In the genomic region with DNA sequence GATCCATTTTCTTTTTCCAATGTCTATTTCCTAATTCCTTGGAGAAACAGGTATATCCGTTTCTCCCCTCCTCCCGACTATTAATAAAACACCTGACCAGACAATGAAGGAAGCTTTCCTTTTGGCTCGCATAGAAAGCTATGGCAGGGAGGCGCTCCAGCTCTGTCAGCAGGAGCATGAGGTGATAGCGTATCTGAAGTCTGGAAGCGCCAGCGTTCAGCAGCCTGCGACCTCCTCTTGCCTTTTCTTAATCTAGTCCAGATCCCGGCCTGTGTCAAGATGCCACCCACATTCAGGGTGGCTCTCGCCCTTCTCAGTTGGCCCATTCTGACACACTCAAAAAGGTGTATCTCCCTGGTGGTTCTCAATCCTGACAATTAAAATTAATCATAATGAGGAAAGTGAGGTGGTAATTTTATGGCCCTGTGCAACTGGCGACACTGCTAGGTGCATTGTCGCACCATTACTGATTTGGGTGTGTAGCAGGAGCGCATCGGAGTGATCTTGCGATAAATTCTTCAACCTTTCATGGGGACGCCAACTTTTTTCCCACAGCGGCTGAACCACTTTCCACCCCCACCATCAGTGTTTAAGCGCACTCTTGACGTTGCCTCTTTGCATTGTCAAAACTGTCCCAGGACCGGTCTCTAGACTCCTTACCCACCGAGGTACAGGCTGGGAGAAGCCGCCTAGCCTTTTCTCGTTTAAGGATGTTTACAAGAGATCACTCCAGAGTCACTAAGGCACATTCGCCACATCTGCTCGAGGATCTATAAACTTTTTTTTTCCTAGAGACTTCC, we compare ENCODE assay signal across 10 mouse cellular contexts. TPM values are rescaled to one million over a fixed set of nuclear protein-coding genes. Genes with fewer than 3 reads are reported as not detected.
A peak's percentile ranks its signal among the peaks of the same experiment; 100 is the strongest.
DNase-seq lines count a peak whose midpoint lies in the region; ATAC-seq and TF ChIP-seq lines count a peak whose summit lies in the region.
"Had no signal": no experiment of that assay in that cellular context is flagged by ENCODE, and none has a peak within 500 bp of the region (broad histone marks: within the 10 kb centered on the region; RNA-seq: fewer than 3 reads in every experiment).

No protein-coding gene starts in this region.

- H3K27ac ChIP-seq in kidney, adult 2 months (ENCODE audit: insufficient read depth, low read depth, low read length) = peak overlapping the region; percentile 42
- H3K27ac ChIP-seq in embryonic facial prominence, embryonic 12.5 days = peak overlapping the region; percentile 86
- peak overlapping the region; percentile 91 for H3K27ac ChIP-seq in liver, embryonic 15.5 days (replicated peaks)

- H3K4me1 ChIP-seq in kidney, adult 2 months (ENCODE audit: control insufficient read depth, insufficient read depth, low read length) = peaks cover 8% of the 10 kb centered on the region; the same call in 1 of the 2 replicates
- peaks cover 31% of the 10 kb centered on the region for H3K4me1 ChIP-seq in embryonic facial prominence, embryonic 12.5 days
- H3K4me1 ChIP-seq in liver, embryonic 15.5 days (replicated peaks) = peaks cover 48% of the 10 kb centered on the region

- DNase-seq in kidney, adult 2 months = no peak
- no peak for DNase-seq in kidney, adult 18-20 months
- peak; percentile 78 for DNase-seq in MEL-GATA-1-ER (ENCODE audit: extremely low read depth, low read depth)
- DNase-seq in retina, adult 2 months (ENCODE audit: low read depth, low spot score) = peak; percentile 38
- DNase-seq in spleen, adult 18-20 months = no peak

- H3K27me3 ChIP-seq in kidney, adult 2 months (replicated peaks; ENCODE audit: control insufficient read depth, insufficient read depth, low read length) = no peaks in the 10 kb centered on the region
- no peaks in the 10 kb centered on the region for H3K27me3 ChIP-seq in embryonic facial prominence, embryonic 12.5 days
- H3K27me3 ChIP-seq in liver, embryonic 15.5 days = no peaks in the 10 kb centered on the region
- H3K27me3 ChIP-seq: Patski had no signal

- H3K4me3 ChIP-seq in kidney, adult 2 months (ENCODE audit: insufficient read depth, low read depth, low read length) = peak overlapping the region; percentile 38
- peak overlapping the region; percentile 33 for H3K4me3 ChIP-seq in embryonic facial prominence, embryonic 12.5 days
- peak overlapping the region; percentile 60 for H3K4me3 ChIP-seq in liver, embryonic 15.5 days (replicated peaks)

- peak; percentile 18; the same call in 1 of the 2 replicates for ATAC-seq in embryonic facial prominence, embryonic 12.5 days (ENCODE audit: insufficient number of reproducible peaks, insufficient read depth, low FRiP score, low TSS enrichment)
- peak; percentile 1 to 7; a peak in 1 of 4 replicates for ATAC-seq in hematopoietic stem cell, adult 5-6 weeks (replicated peaks in 1 of 2; ENCODE audit: insufficient read depth in 1 of 2, low FRiP score in 2 of 2, low TSS enrichment in 1 of 2, low read depth in 1 of 2, poor library complexity in 2 of 2, severe bottlenecking in 2 of 2)
- peak; percentile 19 for ATAC-seq in liver, embryonic 15.5 days (ENCODE audit: insufficient read depth)

- H3K9me3 ChIP-seq in embryonic facial prominence, embryonic 12.5 days = no peaks in the 10 kb centered on the region
- no peaks in the 10 kb centered on the region for H3K9me3 ChIP-seq in liver, embryonic 15.5 days (replicated peaks)

- WGBS in kidney, adult 2 months = 14% methylated on average over 25 of the region's 25 CpGs
- WGBS in embryonic facial prominence, embryonic 12.5 days = 2% methylated on average over 25 of the region's 25 CpGs
- 2% methylated on average over 25 of the region's 25 CpGs for WGBS in liver, embryonic 15.5 days (ENCODE audit: insufficient replicate concordance)

- H3K36me3 ChIP-seq in kidney, adult 2 months (ENCODE audit: control insufficient read depth, insufficient read depth, low read length) = no peaks in the 10 kb centered on the region
- H3K36me3 ChIP-seq in embryonic facial prominence, embryonic 12.5 days = no peaks in the 10 kb centered on the region
- no peaks in the 10 kb centered on the region for H3K36me3 ChIP-seq in liver, embryonic 15.5 days (replicated peaks)

- peak overlapping the region; percentile 67 for H3K4me2 ChIP-seq in embryonic facial prominence, embryonic 12.5 days (replicated peaks)
- H3K4me2 ChIP-seq in liver, embryonic 15.5 days = peak overlapping the region; percentile 94

- H3K9ac ChIP-seq in embryonic facial prominence, embryonic 12.5 days = peak overlapping the region; percentile 44
- peak overlapping the region; percentile 64 for H3K9ac ChIP-seq in liver, embryonic 15.5 days

- no peak for TF ChIP-seq CTCF in kidney, adult 2 months (conservative IDR thresholded peaks at IDR 0.05; ENCODE audit: insufficient read depth, insufficient read length, low read depth, low read length)

- TF ChIP-seq POLR2A in kidney, adult 2 months (IDR thresholded peaks at IDR 0.05; ENCODE audit: low read depth, low read length) = no peak

RNA-seq across cellular contexts. Expression of gene Scd3, which starts 44.4 kb away (rescaled TPM):
- 0.13 and 0.20 TPM in 2 replicates for polyA plus RNA-seq in kidney, adult 2 months (2012; rRNA removed)
- polyA plus RNA-seq in embryonic facial prominence, embryonic 12.5 days (2016; fragmentation: Nextera tagmentation; extraction: Ambion mirVana) = 0.35 and 0.36 TPM in 2 replicates
- 0.06 and 0.20 TPM in 2 replicates for total RNA-seq in hematopoietic stem cell, adult 5-6 weeks (2017)
- not detected in 2 replicates for polyA plus RNA-seq in liver, embryonic 15.5 days (2015; fragmentation: Nextera tagmentation; extraction: Ambion mirVana)

RNA-seq across cellular contexts. Expression of gene Scd2, which starts 46.0 kb away (rescaled TPM):
- polyA plus RNA-seq in kidney, adult 2 months (2012; rRNA removed) = 61.3 and 63.9 TPM in 2 replicates
- polyA plus RNA-seq in embryonic facial prominence, embryonic 12.5 days (2016; fragmentation: Nextera tagmentation; extraction: Ambion mirVana) = 294 and 311 TPM in 2 replicates
- 126 and 150 TPM in 2 replicates for total RNA-seq in hematopoietic stem cell, adult 5-6 weeks (2017)
- 108 and 124 TPM in 2 replicates for polyA plus RNA-seq in liver, embryonic 15.5 days (2015; fragmentation: Nextera tagmentation; extraction: Ambion mirVana)

RNA-seq across cellular contexts. Expression of gene Pkd2l1, which starts 55.2 kb away (rescaled TPM):
- 0.02 TPM in 1 of 2 replicates, not detected in the other for polyA plus RNA-seq in kidney, adult 2 months (2012; rRNA removed)
- 0.09 TPM in 1 of 2 replicates, not detected in the other for polyA plus RNA-seq in embryonic facial prominence, embryonic 12.5 days (2016; fragmentation: Nextera tagmentation; extraction: Ambion mirVana)
- total RNA-seq in hematopoietic stem cell, adult 5-6 weeks (2017) = not detected in 2 replicates
- not detected in 2 replicates for polyA plus RNA-seq in liver, embryonic 15.5 days (2015; fragmentation: Nextera tagmentation; extraction: Ambion mirVana)
- total RNA-seq: layer of hippocampus, postnatal 14 days had no signal

Comparison
In these comparisons a context has a peak if more than half of its experiments do, and no peak if none do; other contexts are left out.
1. DNase-seq: peak in MEL-GATA-1-ER (single experiment) and retina, adult 2 months (single experiment); none in kidney, adult 2 months (single experiment), kidney, adult 18-20 months (single experiment) and spleen, adult 18-20 months (0 of 2).
2. Peak in every context shown above with its lines, with median percentiles within 50 percentile points of each other: H3K27ac ChIP-seq, H3K4me3 ChIP-seq and ATAC-seq.